Mouse (Mus musculus) left cerebral cortex, adult 2 months (tissue): ENCODE measurements around the gene Rnf145. TPM values are rescaled to one million over a fixed set of nuclear protein-coding genes. Genes with fewer than 3 reads are reported as not detected.
A peak's percentile ranks its signal among the peaks of the same experiment; 100 is the strongest.

Experiments used
- DNase-seq, 2 experiments: peaks; one replicate each; pipeline ENCODE4 v3.0.0; 2021 to 2022; ENCODE audit warnings: low spot score in 2 of 2, mixed read lengths in 1 of 2; ENCODE audit errors: extremely low spot score in 1 of 2
- H3K27ac ChIP-seq: fragments of 200-600 bp; 2 replicates; pipeline ENCODE4 v1.8.1; 2022
- H3K4me3 ChIP-seq: fragments of 200-600 bp; 2 replicates; pipeline ENCODE4 v1.8.1; 2022
- CTCF ChIP-seq: fragments of 200-600 bp; IDR thresholded peaks from 2 replicates; pipeline ENCODE4 v1.8.1; 2022; ENCODE audit warnings: antibody characterized with exemption, mild to moderate bottlenecking, moderate library complexity
- intact Hi-C: fragments of 180-260 bp; cut with DNase I; formaldehyde crosslinking; loops from one replicate; pipeline ENCODE4 v1.15.1; 2025
- total RNA-seq, 2 experiments: library from RNA; stranded (reverse); gene quantifications; 2 replicates each; pipeline ENCODE4 v1.2.3; 2021

Gene Rnf145
- total RNA-seq, 2 experiments from 2014 or later: 82.0 to 97.8 TPM

GRCm38 (mm10) chr11:44574820-44575219 is 56.1 kb downstream of the Rnf145 start:
- DNase-seq: no peak
- Histone ChIP-seq H3K27ac (no peak overlapping the region), H3K4me3 (no peak overlapping the region)
- no peak for TF ChIP-seq CTCF
- intact Hi-C loops: no loop called here

GRCm38 (mm10) chr11:44577911-44578310 is 59.1 kb downstream of the Rnf145 start:
- no peak for TF ChIP-seq CTCF
- Histone ChIP-seq H3K27ac (no peak overlapping the region), H3K4me3 (no peak overlapping the region)
- no peak for DNase-seq
- intact Hi-C loops: no loop called here

DNA sequence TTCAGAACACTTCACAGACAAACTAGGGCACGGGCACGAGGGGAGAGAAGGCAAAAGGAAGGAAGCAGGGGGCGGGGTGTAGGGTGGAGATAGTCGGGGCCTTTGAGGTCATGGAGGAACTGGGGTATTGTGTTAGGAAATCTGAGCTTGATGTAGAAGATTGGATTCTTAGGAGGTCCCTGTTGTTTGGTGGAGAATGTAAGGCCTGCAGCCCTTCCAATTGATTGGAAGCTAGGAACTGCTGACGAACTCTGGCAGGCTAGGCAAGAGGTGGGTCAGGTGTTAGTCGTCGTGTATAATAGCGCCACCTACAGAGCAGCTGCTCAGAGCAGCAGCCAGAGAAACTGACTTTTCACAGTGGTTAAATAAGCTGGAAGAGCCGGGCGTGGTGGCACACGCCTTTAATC is 62.5 kb downstream of the Rnf145 start:
- intact Hi-C loops: loop anchor here (10.0 kb wide), 1 partner anchor 1634 kb away; no protein-coding TSS in a partner anchor

GRCm38 (mm10) chr11:44586047-44586696 is 67.4 kb downstream of the Rnf145 start:
- Histone ChIP-seq H3K4me3 (no peak overlapping the region), H3K27ac (no peak overlapping the region)
- TF ChIP-seq CTCF: peak; percentile 96
- DNase-seq: peak; percentile 68 to 74
- intact Hi-C loops: loop anchor here (2.0 to 10.0 kb wide), 4 partner anchors 953 to 1629 kb away; no protein-coding TSS in a partner anchor

More for the DNA sequence above, 62.5 kb downstream of the Rnf145 start:
- Histone ChIP-seq H3K4me3 (no peak overlapping the region), H3K27ac (no peak overlapping the region)
- TF ChIP-seq CTCF: peak; percentile 50
- DNase-seq: no peak

- Histone ChIP-seq H3K4me3 (no peak overlapping the region), H3K27ac (no peak overlapping the region)
- intact Hi-C loops: no loop called here
- DNase-seq: no peak
- TF ChIP-seq CTCF: no peak
Measured at GRCm38 (mm10) chr11:44593016-44593415, 74.3 kb downstream of the Rnf145 start.

GRCm38 (mm10) chr11:44594768-44595167 is 76.0 kb downstream of the Rnf145 start:
- intact Hi-C loops: no loop called here
- H3K4me3 ChIP-seq: no peak overlapping the region
- TF ChIP-seq CTCF: no peak
- H3K27ac ChIP-seq: no peak overlapping the region
- DNase-seq: no peak

- Histone ChIP-seq H3K27ac (no peak overlapping the region), H3K4me3 (no peak overlapping the region)
- DNase-seq: no peak
- no peak for TF ChIP-seq CTCF
- intact Hi-C loops: no loop called here
Measured at GRCm38 (mm10) chr11:44606881-44607280, 88.1 kb downstream of the Rnf145 start.

- Histone ChIP-seq H3K4me3 (no peak overlapping the region), H3K27ac (no peak overlapping the region)
- intact Hi-C loops: no loop called here
- TF ChIP-seq CTCF: no peak
- no peak for DNase-seq
Measured at GRCm38 (mm10) chr11:44608646-44609045, 89.9 kb downstream of the Rnf145 start.

GRCm38 (mm10) chr11:44610971-44611781 is 92.4 kb downstream of the Rnf145 start:
- intact Hi-C loops: loop anchor here (1.0 to 10.0 kb wide), 6 partner anchors 221 to 1271 kb away; no protein-coding TSS in a partner anchor
- TF ChIP-seq CTCF: peak; percentile 97
- DNase-seq: peak; percentile 86 to 91
- no peak overlapping the region for H3K27ac ChIP-seq
- peak overlapping the region; percentile 43 for H3K4me3 ChIP-seq

- Histone ChIP-seq H3K4me3 (no peak overlapping the region), H3K27ac (no peak overlapping the region)
- TF ChIP-seq CTCF: no peak
- intact Hi-C loops: loop anchor here (5.0 to 10.0 kb wide), 3 partner anchors 220 to 1270 kb away; no protein-coding TSS in a partner anchor
- no peak for DNase-seq
Measured at GRCm38 (mm10) chr11:44612156-44612555, 93.4 kb downstream of the Rnf145 start.

DNA sequence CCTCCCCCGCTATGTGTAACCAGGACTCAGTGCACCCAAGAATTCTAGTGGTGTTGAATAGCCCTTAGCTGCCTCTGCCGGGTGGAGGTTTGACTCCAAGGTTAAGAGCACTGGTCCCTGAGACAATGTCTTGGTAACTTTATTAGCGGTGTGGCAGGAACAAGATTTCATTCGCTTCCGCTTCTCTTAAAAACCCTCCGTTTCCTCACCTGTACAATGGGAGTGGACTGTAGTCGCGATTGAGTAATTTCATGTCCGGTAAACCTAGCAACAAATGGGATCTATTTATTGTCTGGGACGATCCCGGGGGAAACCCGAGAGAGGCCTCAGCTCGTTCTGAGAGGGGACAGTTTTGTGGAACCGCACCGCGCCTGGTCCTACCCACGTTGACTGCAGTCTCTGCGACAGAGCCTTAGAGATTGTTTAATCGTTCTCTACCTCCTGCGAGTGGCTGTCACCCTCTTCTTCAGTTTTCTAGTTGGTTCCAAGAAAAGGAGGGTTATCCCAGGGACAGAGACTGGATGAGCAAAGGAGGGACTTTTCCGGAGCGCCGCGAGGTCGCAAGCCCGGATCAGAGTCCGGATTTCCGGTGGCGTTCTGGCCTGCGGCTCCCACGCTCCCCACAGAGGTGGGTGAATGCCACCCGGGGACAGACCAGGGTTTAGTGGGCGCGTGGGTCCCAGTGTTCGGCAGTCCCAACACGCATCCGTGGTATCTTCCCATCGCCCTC is 94.1 kb downstream of the Rnf145 start:
- Histone ChIP-seq H3K27ac (no peak overlapping the region), H3K4me3 (no peak overlapping the region)
- intact Hi-C loops: loop anchor here (5.0 to 10.0 kb wide), 3 partner anchors 219 to 1269 kb away; no protein-coding TSS in a partner anchor
- no peak for DNase-seq
- no peak for TF ChIP-seq CTCF
